Mouse (Mus musculus): Measurements from ENCODE around the gene Tmem179.
A peak's percentile ranks its signal among the peaks of the same experiment; 100 is the strongest.

The Tmem179 gene

DNA sequence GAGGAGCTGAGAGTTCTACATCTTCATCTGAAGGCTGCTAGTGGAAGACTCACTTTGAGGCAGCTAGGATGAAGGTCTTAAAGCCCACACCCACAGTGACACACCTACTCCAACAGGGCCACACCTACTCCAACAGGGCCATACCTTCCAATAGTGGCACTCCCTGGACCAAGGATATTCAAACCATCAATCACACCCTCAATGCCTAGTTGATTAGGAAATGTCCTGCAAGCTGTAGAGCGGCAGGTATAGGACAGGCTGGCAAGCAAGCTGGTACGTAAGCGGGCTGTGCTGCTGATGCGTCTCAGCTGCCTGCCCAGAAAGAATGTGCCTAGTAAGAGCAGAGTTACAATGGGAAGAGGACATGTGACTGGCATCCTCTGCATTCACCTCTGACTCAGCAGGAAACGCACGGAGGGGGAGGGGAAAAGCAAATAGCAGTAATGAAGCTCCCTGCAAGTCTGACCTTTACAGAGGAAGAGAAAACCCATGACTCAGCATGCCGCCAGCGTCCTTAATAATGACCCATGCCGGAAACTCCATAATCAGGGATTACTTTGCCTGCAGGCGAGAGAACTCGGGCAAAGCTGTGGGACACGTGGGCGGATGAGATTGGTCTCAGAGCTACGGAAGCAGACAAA is at the start of gene Tmem179:
TSS of gene Tmem179 (minus strand) at position 51 of the 641 bp plus-strand sequence.
- H3K27me3 ChIP-seq (ENCODE audit: insufficient read depth, low read length), result peaks cover 11% of the 10 kb centered on the region
- 0 out of 2 replicates have a peak within 1 kb of the TSS, but pooled peaks have one; percentile 13 for H3K4me3 ChIP-seq (replicated peaks; ENCODE audit: low read length)
- no peaks in the 10 kb centered on the region for H3K9me3 ChIP-seq (ENCODE audit: low read length)
- peaks cover 39% of the 10 kb centered on the region for H3K4me1 ChIP-seq (replicated peaks; ENCODE audit: low read depth, low read length)
- no peak for TF ChIP-seq CTCF (conservative IDR thresholded peaks at IDR 0.05; ENCODE audit: low read length)
- TF ChIP-seq NANOG (IDR thresholded peaks at IDR 0.05; ENCODE audit: borderline replicate concordance, low read length), result no peak
- no peak for TF ChIP-seq POU5F1 (IDR thresholded peaks at IDR 0.05; ENCODE audit: borderline replicate concordance, low read length)
- H3K36me3 ChIP-seq (ENCODE audit: insufficient read depth, low read length), result no peaks in the 10 kb centered on the region

DNA sequence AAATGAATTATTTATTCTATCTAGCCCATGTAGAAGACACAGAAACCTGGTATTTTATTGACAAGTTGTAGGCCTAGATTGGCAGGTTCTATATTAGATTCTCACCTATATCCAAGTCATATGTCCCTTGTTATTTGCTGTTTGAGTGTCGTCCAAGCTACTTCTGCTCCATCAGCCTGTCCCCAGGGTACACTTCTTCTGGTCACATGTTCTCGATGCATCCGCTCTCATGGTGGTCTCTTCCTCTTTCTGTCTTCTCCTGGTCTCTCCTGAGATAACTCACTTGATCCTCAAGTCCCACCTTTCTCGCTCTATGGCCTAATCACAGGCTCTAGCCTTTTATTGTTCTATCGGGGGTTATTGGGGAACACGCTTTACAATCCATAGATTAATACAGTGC is 46.5 kb upstream of the Tmem179 start:
- Histone ChIP-seq H3K9me3 (ENCODE audit: low read length) (no peaks in the 10 kb centered on the region), H3K4me1 (replicated peaks; ENCODE audit: low read depth, low read length) (peaks cover 46% of the 10 kb centered on the region), H3K36me3 (ENCODE audit: insufficient read depth, low read length) (no peaks in the 10 kb centered on the region), H3K4me3 (replicated peaks; ENCODE audit: low read length) (no peak overlapping the region), H3K27me3 (ENCODE audit: insufficient read depth, low read length) (peaks cover 5% of the 10 kb centered on the region)
- TF ChIP-seq NANOG (IDR thresholded peaks at IDR 0.05; ENCODE audit: borderline replicate concordance, low read length) (no peak), POU5F1 (IDR thresholded peaks at IDR 0.05; ENCODE audit: borderline replicate concordance, low read length) (no peak), CTCF (conservative IDR thresholded peaks at IDR 0.05; ENCODE audit: low read length) (no peak)

DNA sequence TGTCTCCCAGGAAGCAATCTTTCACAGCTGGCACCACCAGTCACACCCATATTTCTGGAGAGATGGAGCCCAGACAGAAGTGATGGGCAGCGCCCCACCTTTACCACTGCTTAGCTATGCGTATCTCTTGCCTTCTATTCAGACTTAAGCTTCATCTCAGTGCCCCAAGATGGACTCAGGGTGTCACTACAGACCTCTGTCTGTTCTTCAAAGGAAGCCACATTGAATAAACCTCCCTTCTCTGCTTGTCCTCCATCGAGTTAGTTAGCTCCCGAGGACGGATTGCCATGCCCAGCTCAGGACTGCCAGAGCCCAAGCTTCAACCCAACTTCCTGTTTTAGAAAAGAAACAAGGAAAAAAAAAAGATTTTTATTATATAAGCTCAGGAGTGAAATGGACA is 45.9 kb upstream of the Tmem179 start:
- no peaks in the 10 kb centered on the region; the same call in 1 of the 2 replicates for H3K27me3 ChIP-seq (ENCODE audit: insufficient read depth, low read length)
- H3K36me3 ChIP-seq (ENCODE audit: insufficient read depth, low read length), result no peaks in the 10 kb centered on the region
- no peak for TF ChIP-seq CTCF (conservative IDR thresholded peaks at IDR 0.05; ENCODE audit: low read length)
- TF ChIP-seq NANOG (IDR thresholded peaks at IDR 0.05; ENCODE audit: borderline replicate concordance, low read length), result no peak
- no peak for TF ChIP-seq POU5F1 (IDR thresholded peaks at IDR 0.05; ENCODE audit: borderline replicate concordance, low read length)
- H3K4me1 ChIP-seq (replicated peaks; ENCODE audit: low read depth, low read length), result peaks cover 47% of the 10 kb centered on the region
- H3K4me3 ChIP-seq (replicated peaks; ENCODE audit: low read length), result no peak overlapping the region
- H3K9me3 ChIP-seq (ENCODE audit: low read length), result no peaks in the 10 kb centered on the region

DNA sequence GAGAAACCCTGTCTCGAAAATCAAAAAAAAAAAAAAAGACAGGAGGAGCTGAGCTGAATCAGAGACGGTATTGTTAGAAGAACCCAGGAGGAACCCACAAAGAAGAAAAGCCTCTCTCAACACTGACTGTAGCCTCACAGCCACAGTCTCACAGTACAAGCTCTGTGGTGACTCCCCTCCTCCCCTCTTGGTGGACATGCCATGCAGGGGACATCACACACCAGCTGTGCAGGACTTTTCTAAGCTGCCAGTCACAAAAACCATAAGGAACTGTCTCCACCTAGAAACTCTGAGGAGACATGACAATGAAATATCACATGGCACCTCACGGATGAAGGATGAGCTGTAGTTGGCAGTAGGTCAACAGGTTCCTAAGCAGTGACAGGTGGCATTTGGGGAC is 44.6 kb upstream of the Tmem179 start:
- H3K9me3 ChIP-seq (ENCODE audit: low read length), result no peaks in the 10 kb centered on the region

DNA sequence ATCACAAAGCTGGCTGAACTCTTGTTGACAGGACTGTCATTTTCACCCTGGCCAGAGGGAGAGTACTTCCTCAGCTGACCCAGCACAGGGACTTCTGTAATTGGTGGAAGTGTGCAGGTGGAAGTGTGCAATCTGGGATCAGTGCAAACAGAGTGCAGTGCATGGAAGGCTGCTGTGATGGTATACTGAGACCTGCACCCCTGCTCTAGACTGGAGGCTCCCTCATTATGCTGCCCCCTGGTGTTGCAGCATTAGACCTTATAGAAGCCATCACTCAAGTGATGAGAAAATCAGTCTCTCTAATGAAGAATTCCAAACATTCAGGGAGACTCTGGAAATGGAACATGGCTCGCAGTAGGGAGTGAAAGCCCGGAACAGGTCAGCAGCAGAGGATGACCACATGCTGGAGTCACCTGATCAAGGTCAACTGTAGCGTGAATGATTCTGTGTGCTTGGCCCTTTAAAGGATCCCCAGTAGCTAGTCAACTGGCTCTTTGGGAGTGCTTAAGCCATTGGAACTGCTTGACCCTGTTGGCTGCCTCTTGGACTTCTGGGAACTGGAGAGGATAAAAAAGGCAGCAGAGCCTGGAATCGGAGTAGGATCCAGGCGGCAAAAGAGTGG is 43.7 kb upstream of the Tmem179 start:
- Histone ChIP-seq H3K36me3 (ENCODE audit: insufficient read depth, low read length) (no peaks in the 10 kb centered on the region), H3K4me3 (replicated peaks; ENCODE audit: low read length) (no peak overlapping the region), H3K27me3 (ENCODE audit: insufficient read depth, low read length) (peaks cover 9% of the 10 kb centered on the region; the same call in 1 of the 2 replicates), H3K4me1 (replicated peaks; ENCODE audit: low read depth, low read length) (peaks cover 63% of the 10 kb centered on the region), H3K9me3 (ENCODE audit: low read length) (no peaks in the 10 kb centered on the region)
- peak; percentile 58 for TF ChIP-seq CTCF (conservative IDR thresholded peaks at IDR 0.05; ENCODE audit: low read length)
- no peak for TF ChIP-seq POU5F1 (IDR thresholded peaks at IDR 0.05; ENCODE audit: borderline replicate concordance, low read length)

More for the DNA sequence above, 44.6 kb upstream of the Tmem179 start:
- Histone ChIP-seq H3K4me1 (replicated peaks; ENCODE audit: low read depth, low read length) (peaks cover 60% of the 10 kb centered on the region), H3K4me3 (replicated peaks; ENCODE audit: low read length) (no peak overlapping the region), H3K36me3 (ENCODE audit: insufficient read depth, low read length) (no peaks in the 10 kb centered on the region), H3K27me3 (ENCODE audit: insufficient read depth, low read length) (peaks cover 5% of the 10 kb centered on the region; the same call in 1 of the 2 replicates)
- no peak for TF ChIP-seq CTCF (conservative IDR thresholded peaks at IDR 0.05; ENCODE audit: low read length)

DNA sequence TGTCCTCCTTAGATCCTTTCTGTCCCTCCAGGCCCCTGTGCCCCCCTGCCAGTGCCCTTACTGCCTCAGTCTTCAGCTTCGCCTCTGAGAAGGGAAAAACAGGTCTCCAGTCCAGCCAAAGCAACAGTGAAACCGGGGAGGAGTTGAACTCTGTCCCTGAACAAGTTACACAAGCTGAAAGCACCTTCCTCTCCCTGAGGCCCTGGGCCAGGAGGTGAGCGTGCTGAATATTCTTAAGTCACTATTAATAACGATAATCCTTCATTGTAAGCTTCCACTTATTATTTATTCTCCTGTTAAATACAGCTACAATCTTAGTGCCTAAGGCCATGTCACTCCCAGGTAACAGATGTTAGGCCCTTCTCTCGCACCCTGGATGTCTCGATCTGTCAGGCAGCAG is 43.1 kb upstream of the Tmem179 start:
- Histone ChIP-seq H3K4me1 (replicated peaks; ENCODE audit: low read depth, low read length) (peaks cover 67% of the 10 kb centered on the region), H3K27me3 (ENCODE audit: insufficient read depth, low read length) (peaks cover 9% of the 10 kb centered on the region; the same call in 1 of the 2 replicates), H3K9me3 (ENCODE audit: low read length) (no peaks in the 10 kb centered on the region), H3K36me3 (ENCODE audit: insufficient read depth, low read length) (no peaks in the 10 kb centered on the region), H3K4me3 (replicated peaks; ENCODE audit: low read length) (no peak overlapping the region)
- no peak for TF ChIP-seq POU5F1 (IDR thresholded peaks at IDR 0.05; ENCODE audit: borderline replicate concordance, low read length)
- TF ChIP-seq CTCF (conservative IDR thresholded peaks at IDR 0.05; ENCODE audit: low read length), result no peak
- TF ChIP-seq NANOG (IDR thresholded peaks at IDR 0.05; ENCODE audit: borderline replicate concordance, low read length), result no peak

DNA sequence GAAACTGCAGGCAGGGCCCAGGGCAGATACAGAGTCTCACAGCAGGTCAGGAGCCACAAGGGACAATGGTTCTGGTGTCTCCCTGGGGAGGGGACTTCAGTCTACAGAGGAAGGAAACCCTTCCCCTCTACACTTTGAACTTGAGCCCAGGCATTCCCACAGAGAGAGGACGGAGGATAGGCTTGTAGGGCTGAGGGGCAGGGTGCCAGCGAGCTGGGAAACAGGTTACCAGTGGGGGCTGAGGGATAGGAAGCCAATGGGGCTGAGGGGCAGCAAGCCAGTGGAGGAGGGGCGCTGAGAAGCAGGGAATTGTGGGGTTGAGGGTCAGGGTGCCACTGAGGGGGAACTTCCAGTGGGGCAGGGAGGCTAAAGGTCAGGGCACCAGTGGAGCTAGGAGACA is 42.7 kb upstream of the Tmem179 start:
- Histone ChIP-seq H3K27me3 (ENCODE audit: insufficient read depth, low read length) (peaks cover 9% of the 10 kb centered on the region; the same call in 1 of the 2 replicates), H3K4me3 (replicated peaks; ENCODE audit: low read length) (no peak overlapping the region), H3K4me1 (replicated peaks; ENCODE audit: low read depth, low read length) (peaks cover 64% of the 10 kb centered on the region), H3K9me3 (ENCODE audit: low read length) (no peaks in the 10 kb centered on the region), H3K36me3 (ENCODE audit: insufficient read depth, low read length) (no peaks in the 10 kb centered on the region)
- TF ChIP-seq CTCF (conservative IDR thresholded peaks at IDR 0.05; ENCODE audit: low read length) (no peak), POU5F1 (IDR thresholded peaks at IDR 0.05; ENCODE audit: borderline replicate concordance, low read length) (no peak)

DNA sequence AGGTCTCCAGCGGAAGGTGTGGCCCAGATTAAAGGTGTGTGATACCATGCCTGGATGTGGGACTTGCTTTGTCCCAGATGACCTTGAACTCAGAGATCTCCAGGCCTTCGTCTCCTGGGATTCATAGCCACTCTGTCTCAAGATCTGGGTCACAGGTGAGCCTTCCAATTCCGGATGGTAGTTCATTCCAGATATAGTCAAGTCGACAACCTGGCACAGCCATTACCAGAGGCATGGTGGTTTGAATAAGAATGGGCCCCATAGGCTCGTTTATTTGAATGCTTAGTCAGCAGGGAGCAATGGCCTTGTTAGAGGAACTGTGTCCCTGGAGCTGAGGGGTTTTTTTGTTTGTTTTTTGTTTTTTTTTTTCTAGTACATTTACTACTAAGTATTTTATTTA is 40.7 kb upstream of the Tmem179 start:
- Histone ChIP-seq H3K4me1 (replicated peaks; ENCODE audit: low read depth, low read length) (peaks cover 63% of the 10 kb centered on the region), H3K36me3 (ENCODE audit: insufficient read depth, low read length) (no peaks in the 10 kb centered on the region)
- TF ChIP-seq NANOG (IDR thresholded peaks at IDR 0.05; ENCODE audit: borderline replicate concordance, low read length), result no peak
- peak; percentile 32; the same call in 1 of the 2 replicates for TF ChIP-seq POU5F1 (IDR thresholded peaks at IDR 0.05; ENCODE audit: borderline replicate concordance, low read length)

More for the DNA sequence above, 40.7 kb upstream of the Tmem179 start:
- peaks cover 13% of the 10 kb centered on the region; the same call in 1 of the 2 replicates for H3K27me3 ChIP-seq (ENCODE audit: insufficient read depth, low read length)
- no peak overlapping the region for H3K4me3 ChIP-seq (replicated peaks; ENCODE audit: low read length)
- H3K9me3 ChIP-seq (ENCODE audit: low read length), result no peaks in the 10 kb centered on the region

Measured in E14TG2a.4 (cell line).